Mouse (Mus musculus) olfactory bulb, adult 2 months (tissue): ENCODE results near the gene Nos1ap.

Experiments
- CTCF ChIP-seq: fragments of 200-500 bp; IDR thresholded peaks from 2 replicates; pipeline ENCODE4 v1.5.1; 2012; ENCODE audit warnings: low read depth, mild to moderate bottlenecking, low read length, moderate library complexity; ENCODE audit not compliant: insufficient read depth
- POLR2A ChIP-seq: fragments of 200-500 bp; IDR thresholded peaks from 2 replicates; pipeline ENCODE4 v1.6.1; 2012; ENCODE audit warnings: mild to moderate bottlenecking, low read depth, low read length, moderate library complexity; ENCODE audit not compliant: insufficient read depth

GRCm38 (mm10) chr1:170514226-170514625 is 75.4 kb downstream of the Nos1ap start:
- TF ChIP-seq CTCF (no peak), POLR2A (no peak)
